ENCODE assay signal across 7 mouse cellular contexts in genomic region chr9:97295770-97296169, GRCm38 (mm10).
DNase-seq lines count a peak whose midpoint lies in the region; ATAC-seq and TF ChIP-seq lines count a peak whose summit lies in the region.

No protein-coding gene starts in this region.

- H3K27me3 ChIP-seq in CH12.LX (replicated peaks) (peaks cover 2% of the 10 kb centered on the region), Patski (no peaks in the 10 kb centered on the region)
- no peaks in the 10 kb centered on the region for H3K27me3 ChIP-seq in limb, embryonic 10.5 days (ENCODE audit: low read depth, poor library complexity, severe bottlenecking)

- TF ChIP-seq POLR2A in CH12.LX (IDR thresholded peaks at IDR 0.05; ENCODE audit: low read depth, low read length): no peak

- H3K4me3 ChIP-seq in CH12.LX (replicated peaks in 1 of 3; ENCODE audit: low read depth in 2 of 3, low read length in 2 of 3, poor library complexity in 1 of 3): no peak overlapping the region
- no peak overlapping the region for H3K4me3 ChIP-seq in limb, embryonic 10.5 days

- DNase-seq in kidney, adult 18-20 months: peak; percentile 46
- no peak for DNase-seq in kidney, adult 11 months
- DNase-seq in CH12.LX (ENCODE audit: extremely low read depth): peak; percentile 30
- DNase-seq in Patski (ENCODE audit: low read depth, low spot score): no peak
- DNase-seq in embryo, embryonic 10.5 days (ENCODE audit: low spot score): peak; percentile 54
- DNase-seq in limb, embryonic 10.5 days (ENCODE audit: low spot score): peak; percentile 54
- DNase-seq in thymus, postnatal 14 days: peak; percentile 31

- no peak overlapping the region for H3K4me2 ChIP-seq in CH12.LX (ENCODE audit: insufficient read depth, low read depth, poor library complexity, severe bottlenecking)

- H3K36me3 ChIP-seq in CH12.LX (replicated peaks in 1 of 2; ENCODE audit: control insufficient read depth in 1 of 2, insufficient read depth in 1 of 2, low read length in 1 of 2): no peaks in the 10 kb centered on the region
- H3K36me3 ChIP-seq in limb, embryonic 10.5 days: no peaks in the 10 kb centered on the region

- TF ChIP-seq CTCF in CH12.LX (conservative IDR thresholded peaks at IDR 0.05 in 1 of 2, IDR thresholded peaks at IDR 0.05 in 1 of 2; ENCODE audit: low read depth in 2 of 2, low read length in 2 of 2) (peak; percentile 57 to 83), Patski (IDR thresholded peaks at IDR 0.05) (peak; percentile 78)

- no peak for ATAC-seq in Patski

- no peaks in the 10 kb centered on the region for H3K9me3 ChIP-seq in CH12.LX (replicated peaks; ENCODE audit: low read length)
- no peaks in the 10 kb centered on the region for H3K9me3 ChIP-seq in limb, embryonic 10.5 days (replicated peaks)

- POLR2A ChIA-PET in Patski (lab: Charles Lee): interaction anchor here (0.7 kb wide), 1 partner anchor 616 kb away, joined by 3 read pairs; no protein-coding TSS in a partner anchor

- in situ Hi-C loops in CH12.LX (cut with MboI; ENCODE audit: low pct_ligation_motif_present, low pct_unique_long_range_greater_than_20kb, low sequenced_read_pairs): no loop called here
- in situ Hi-C loops in Patski (cut with MboI; ENCODE audit: low pct_unique_long_range_greater_than_20kb): loop anchor here (25.0 kb wide), 1 partner anchor 1242 kb away; no protein-coding TSS in a partner anchor

- no peak overlapping the region for H3K9ac ChIP-seq in CH12.LX (ENCODE audit: insufficient read depth, low read depth)

- CTCF ChIA-PET in Patski (lab: Charles Lee): interaction anchor here (0.9 to 1.5 kb wide), 3 partner anchors 9 to 1242 kb away, joined by 3 to 4 read pairs (median 3); no protein-coding TSS in a partner anchor

- peaks cover 0 to 4% of the 10 kb centered on the region in 2 experiments; a peak in 1 of 4 replicates for H3K4me1 ChIP-seq in CH12.LX (ENCODE audit: control insufficient read depth in 1 of 2, insufficient read depth in 2 of 2)
- H3K4me1 ChIP-seq in limb, embryonic 10.5 days: no peaks in the 10 kb centered on the region

- no peak for TF ChIP-seq EP300 in CH12.LX (IDR thresholded peaks at IDR 0.05; ENCODE audit: low read length)

- WGBS in limb, embryonic 10.5 days: 35% methylated on average over 7 of the region's 7 CpGs

- H3K79me2 ChIP-seq in CH12.LX (replicated peaks; ENCODE audit: control insufficient read depth, extremely low read depth, insufficient read depth, poor library complexity, severe bottlenecking): no peaks in the 10 kb centered on the region

- H3K27ac ChIP-seq in CH12.LX (ENCODE audit: insufficient read depth, low read depth): no peak overlapping the region
- no peak overlapping the region for H3K27ac ChIP-seq in limb, embryonic 10.5 days

- dilution Hi-C loops in CH12.LX (cut with MboI; ENCODE audit: extremely low pct_ligation_motif_present, extremely low pct_unique_long_range_greater_than_20kb, low sequenced_read_pairs): no loop called here

- TF ChIP-seq RAD21 in CH12.LX (IDR thresholded peaks at IDR 0.05; ENCODE audit: low read depth, low read length): peak; percentile 43

TF ChIP-seq in CH12.LX, 34 proteins besides CTCF, POLR2A, EP300 and RAD21:
- TF ChIP-seq MAZ (IDR thresholded peaks at IDR 0.05; ENCODE audit: low read depth, low read length) (no peak), USF1 (IDR thresholded peaks at IDR 0.05; ENCODE audit: low read depth, low read length) (no peak), SMC3 (IDR thresholded peaks at IDR 0.05; ENCODE audit: low read depth, low read length) (peak; percentile 41), HCFC1 (IDR thresholded peaks at IDR 0.05; ENCODE audit: low read depth, low read length) (no peak)

Comparison
In these comparisons a context has a peak if more than half of its experiments do, and no peak if none do; other contexts are left out.
1. DNase-seq: peak in kidney, adult 18-20 months (single experiment), CH12.LX (single experiment), embryo, embryonic 10.5 days (single experiment), limb, embryonic 10.5 days (single experiment) and thymus, postnatal 14 days (single experiment); none in kidney, adult 11 months (single experiment) and Patski (single experiment).